Mouse (Mus musculus) thymus, postnatal 0 days (tissue): ENCODE results near the gene B230104I21Rik. TPM values are rescaled to one million over a fixed set of nuclear protein-coding genes. Genes with fewer than 3 reads are reported as not detected.

ENCODE experiments used
- DNase-seq: peaks from one replicate; pipeline ENCODE4 v3.0.0-alpha.2; 2015; ENCODE audit warnings: low spot score
- polyA plus RNA-seq: library from polyadenylated mRNA; unstranded; fragments of >200 nt; fragmentation: Nextera tagmentation; extraction: Ambion mirVana; gene quantifications from 2 replicates; pipeline ENCODE4 v1.2.1, GENCODE M21; 2015

Gene B230104I21Rik
- polyA plus RNA-seq, 1 experiment from 2014 or later = not detected

DNA sequence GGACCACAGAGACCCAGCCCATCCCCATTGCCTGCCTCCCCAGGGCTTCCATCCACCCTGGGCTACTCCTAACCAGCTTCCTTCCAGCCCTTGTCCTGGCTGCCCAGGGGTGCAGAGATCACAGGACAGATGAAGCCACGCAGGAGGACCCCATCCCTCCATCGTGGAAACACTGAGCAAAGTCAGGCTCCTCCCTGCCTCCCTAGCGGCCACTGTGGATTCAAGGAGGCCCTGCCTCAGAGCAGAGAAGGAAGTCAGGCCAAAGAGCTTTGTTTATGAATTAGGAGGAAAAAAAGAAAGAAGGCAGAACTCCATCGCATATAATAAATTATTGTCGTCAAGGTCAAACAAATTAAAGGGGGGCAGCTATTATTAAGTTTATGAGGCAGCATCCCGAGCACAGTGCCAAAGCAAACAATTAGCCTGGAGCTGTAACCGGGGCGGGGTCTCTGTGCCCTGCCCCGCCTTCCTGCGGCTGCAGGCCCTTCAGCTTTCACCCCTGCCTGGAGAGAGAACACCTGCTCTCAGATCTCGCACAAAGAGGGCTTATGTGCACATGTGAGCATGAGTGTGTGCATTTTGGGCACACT is 12.4 kb downstream of the B230104I21Rik start:
- no peak for DNase-seq

DNA sequence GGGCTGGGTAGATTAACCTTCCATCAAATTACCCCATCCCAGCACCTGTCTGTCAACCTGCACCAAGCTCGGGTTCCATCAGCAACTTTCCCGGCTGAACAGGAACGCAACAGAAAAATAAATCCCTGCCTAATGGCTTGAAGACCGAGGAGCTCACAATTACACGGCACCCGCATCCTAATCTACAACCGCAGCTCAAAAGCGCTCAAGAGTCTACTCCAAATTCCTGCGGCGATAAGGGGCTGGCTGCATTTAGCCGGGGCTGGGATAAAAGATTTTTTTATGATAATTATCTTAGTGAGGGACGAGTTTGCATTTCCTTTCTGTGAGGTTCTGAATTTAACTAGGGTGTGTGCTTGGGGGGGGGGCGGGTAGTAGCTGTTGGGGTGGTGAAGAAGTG is 16.3 kb downstream of the B230104I21Rik start:
- DNase-seq = no peak

DNA sequence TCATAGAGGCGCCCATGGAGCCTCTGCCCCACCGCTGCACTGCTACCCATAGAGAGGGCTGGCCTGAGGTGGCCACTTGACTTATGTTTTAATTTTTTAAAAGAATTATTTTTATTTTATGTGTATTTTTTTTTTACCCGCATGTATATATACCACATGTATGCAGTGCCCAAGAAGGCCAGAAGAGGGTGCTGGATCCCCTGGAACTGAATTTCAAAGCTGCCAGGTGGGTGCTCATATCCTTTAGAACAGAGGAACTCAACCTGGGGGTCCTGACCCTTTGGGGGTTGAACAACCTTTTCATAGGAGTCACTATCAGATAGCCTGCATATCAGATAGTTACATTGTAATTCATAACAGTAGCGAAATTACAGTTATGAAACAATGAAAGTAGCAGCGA is 19.5 kb downstream of the B230104I21Rik start:
- no peak for DNase-seq

DNA sequence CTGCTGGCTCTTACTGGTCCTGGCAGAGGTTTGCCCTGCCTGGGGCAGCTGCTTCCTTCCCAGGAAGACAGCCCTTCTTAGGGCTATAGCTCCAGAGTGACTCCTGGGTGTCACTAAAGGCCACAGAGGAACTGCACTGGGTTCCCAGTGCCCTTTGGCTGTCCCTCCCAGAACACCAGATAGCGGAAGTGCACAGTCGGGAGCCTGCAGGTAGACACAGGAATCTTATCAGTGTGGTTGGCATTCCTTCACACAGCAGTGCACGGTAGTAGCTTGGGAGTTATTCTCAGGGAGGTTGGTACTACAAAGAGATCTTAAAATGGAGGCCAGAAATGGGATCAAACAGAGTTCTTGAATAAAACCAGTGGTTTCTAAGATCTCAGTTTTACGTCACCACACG is 22.4 kb downstream of the B230104I21Rik start:
- DNase-seq = no peak

DNA sequence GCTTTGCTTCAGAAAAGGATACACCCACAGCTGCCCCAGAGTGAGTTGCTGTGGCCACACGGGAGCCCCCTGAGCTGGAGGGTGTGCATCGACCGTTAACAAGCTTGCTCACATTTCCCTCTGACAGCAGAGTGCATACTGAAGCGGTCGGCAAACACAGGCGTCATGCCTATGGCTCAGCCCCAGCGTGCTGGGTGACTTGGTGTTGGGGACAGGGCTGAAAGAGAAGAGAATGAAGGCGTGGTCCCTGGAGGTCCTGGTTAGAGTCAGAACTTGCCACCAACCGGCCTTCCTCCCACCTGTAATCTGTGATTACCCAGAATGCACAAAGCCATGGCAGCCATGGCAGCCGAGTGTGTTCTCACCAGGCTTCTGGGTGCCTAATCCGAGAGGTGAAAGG is 22.9 kb downstream of the B230104I21Rik start:
- DNase-seq = no peak

DNA sequence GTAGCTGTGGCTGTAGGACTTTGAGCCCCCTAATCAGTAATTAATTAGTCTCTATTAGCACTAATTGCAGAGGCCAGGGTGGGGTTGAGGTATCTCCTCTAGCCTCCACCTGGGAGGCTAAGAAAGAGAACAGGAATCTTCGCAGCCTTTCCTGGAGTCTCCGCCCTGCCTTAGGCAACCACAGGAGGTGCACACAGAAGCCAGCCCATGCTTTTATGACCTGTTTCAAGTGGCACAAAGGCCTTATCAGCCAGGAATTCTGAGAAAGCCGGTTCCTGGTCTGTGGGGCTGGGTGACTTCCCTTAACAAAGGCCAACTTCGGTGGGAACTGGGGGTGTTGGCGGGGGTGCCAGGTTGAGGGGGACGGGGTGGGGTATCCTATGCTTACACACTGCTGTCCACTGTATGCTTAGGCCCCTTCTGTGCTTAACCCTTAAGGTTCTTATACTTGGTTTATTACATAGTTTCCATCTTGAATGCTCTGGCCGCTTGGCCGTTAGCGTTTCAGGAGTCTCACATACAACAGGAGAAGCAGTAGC is 23.9 kb downstream of the B230104I21Rik start:
- no peak for DNase-seq

DNA sequence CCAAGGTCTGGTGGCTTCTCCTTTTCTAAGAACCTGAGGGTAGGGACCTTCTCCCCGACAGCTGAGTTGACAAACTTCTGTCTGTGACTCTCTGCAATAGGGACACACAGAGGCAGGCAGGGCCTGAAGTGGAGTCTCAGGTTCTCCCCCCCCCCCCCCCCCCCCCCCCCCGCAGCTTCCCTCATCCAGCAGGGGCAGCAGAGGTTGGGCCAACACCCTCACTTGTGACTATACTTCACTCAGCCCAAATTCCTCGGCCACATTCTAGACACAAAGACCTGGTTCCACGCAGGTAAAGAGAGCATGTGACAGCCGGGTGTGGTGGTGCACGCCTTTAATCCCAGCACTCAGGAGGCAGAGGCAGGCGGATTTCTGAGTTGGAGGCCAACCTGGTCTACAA is 24.5 kb downstream of the B230104I21Rik start:
- no peak for DNase-seq

DNA sequence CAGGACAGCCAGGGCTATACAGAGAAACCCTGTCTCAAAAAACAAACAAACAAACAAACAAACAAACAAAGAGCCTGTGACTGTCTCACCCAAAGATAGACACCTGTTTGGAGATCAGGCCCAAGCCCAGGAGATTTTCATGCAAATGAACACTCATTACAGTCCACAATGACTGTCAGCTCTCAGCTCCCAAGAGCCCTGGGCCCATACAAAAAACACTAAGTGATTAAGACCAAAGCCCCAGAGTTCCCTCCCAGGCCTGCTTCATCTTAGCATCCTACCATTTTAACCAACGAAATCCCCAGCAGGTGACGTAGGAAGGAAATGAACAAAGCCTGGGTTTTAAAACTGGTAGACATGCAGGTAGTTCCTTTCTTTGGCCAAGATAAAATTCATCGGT is 24.9 kb downstream of the B230104I21Rik start:
- DNase-seq = no peak

DNA sequence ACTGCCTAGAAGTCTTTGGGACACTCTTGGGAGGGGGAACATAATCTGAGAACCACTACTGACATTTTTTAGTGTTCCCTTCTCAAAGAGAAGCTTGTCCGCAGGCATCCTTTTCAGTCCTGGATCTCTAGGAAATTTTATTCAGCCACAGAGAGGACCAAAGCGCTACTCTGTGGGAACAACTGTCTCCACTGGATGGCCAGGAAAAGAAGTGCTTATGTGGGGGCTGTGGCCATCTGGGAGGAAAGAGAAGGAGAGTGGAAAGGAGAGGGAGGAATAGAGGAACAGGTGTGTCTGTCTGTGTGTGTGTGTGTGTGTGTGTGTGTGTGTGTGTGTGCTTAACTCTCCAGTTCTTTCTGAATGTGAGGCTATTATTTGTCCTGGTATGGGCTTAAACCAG is 28.8 kb downstream of the B230104I21Rik start:
- DNase-seq = no peak

DNA sequence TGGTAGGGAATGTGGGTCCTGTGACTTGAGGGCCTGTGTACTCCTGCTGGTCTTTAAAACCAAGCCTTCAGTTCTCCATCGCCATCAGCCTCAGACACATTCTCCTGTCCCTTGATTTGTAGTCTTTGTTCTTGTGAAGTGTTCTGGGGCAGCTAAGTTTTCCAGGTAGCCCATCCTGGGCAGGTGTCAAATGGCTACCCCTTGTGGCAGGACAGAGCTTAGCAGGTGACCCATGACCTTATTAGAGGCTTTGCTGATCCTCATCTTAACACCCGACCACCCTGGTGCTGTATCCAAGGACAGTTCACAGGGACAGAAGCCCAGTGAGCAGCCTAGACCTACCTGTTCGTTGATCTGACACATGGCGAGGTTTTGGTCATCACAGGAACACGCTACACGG is 30.9 kb downstream of the B230104I21Rik start:
- DNase-seq = no peak

DNA sequence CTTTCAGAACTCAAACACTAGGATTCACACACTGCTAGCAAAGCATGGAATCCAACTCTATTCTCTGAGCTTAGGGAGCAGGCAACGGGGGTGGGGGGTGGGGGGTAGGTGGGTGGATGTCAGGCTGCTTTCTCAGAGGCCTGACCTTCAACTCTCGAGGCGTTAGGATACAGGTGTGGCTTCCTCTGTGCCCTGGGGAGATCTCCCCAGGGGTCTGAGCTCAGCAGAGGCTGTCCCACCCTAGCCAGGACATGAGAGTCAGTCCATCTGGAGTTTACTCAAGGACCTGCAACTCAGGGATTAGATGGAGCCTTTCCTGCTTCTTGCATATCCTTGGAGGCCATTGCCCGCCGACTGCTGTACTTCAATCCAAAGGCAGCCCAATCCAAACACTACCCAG is 33.2 kb downstream of the B230104I21Rik start:
- DNase-seq = no peak

DNA sequence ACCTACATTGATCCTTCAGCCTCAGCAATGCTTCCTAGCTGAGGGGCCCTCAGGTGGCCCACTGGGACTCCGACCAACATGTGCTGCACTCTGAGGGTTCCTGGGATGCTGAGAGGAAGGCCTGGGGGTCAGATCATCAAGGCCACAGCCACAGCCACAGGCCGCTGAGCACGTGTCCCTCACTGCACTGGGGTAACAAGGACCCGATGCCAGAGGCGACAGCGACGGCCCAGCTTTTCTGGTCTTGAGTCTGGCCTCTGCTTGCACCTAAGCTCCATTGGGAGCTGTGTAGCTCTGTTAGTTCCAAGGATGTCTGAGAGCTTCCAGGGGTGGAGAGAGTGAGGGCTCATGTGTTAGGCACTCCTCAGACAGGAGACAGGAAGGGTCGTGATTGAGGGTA is 34.9 kb downstream of the B230104I21Rik start:
- no peak for DNase-seq

DNA sequence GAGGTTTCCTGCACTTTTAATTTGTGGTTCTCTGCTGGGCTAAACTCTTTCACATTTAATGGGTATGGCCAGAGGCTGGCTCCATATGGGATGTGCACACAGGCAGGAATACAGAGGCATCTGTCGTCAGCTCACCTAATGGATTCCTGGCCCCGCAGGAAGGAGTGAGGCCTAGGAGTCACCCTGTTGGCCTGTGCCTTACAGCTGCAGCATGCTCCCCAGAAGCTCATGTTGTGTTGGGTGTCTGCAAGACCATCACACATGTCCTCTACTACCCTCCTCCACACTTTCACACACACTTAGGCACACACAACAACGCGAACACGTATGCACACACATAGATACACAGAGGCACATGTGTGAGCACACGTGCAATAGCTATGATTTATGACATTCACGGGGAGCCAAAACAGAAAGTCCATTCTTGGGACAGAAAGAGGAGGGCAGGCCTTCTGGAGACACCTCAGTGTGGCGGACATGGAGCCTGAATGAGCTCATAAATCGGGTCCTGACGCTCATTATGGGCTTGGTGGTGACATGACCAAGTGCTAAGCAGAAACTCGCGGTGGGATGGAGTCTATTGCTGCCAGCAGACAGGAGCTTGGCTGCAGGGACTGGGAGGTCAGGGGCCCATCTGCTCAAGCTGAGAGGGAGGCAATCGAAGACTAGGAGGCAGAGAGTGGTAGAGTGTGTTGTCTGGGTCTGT is 35.8 kb downstream of the B230104I21Rik start:
- DNase-seq = no peak

DNA sequence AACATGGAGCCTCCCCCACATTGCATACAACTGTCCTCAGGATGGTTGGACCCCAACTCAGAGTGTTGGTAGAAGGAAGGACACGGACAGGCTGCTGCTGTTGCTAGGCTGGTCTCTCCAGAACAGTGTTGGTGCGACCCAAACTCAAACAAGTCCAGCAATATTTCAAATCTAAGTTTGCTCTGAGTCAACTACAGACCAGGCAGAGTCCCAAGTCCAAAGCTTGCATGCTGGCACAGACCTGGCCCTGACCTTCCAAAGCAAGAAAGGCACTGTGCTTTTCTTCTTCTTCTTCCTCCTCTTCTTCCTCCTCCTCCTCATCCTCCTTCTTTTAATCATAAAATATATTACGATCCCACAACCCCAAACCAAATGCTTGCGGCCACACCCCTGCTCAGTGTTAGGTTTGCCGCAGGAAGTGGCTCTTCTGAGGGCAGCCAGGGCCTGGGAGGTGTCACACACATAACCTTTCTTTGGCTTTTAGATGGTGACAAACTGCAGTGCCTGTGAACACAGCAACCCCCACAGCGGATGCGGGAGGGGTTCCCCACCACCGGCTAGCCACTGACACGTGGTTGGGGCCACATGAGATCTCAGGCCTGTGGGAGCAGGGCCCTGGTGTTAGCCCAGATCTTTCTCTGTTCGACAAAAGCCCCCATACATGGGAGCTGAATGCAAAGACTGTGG is 40.2 kb downstream of the B230104I21Rik start:
- DNase-seq = no peak

DNA sequence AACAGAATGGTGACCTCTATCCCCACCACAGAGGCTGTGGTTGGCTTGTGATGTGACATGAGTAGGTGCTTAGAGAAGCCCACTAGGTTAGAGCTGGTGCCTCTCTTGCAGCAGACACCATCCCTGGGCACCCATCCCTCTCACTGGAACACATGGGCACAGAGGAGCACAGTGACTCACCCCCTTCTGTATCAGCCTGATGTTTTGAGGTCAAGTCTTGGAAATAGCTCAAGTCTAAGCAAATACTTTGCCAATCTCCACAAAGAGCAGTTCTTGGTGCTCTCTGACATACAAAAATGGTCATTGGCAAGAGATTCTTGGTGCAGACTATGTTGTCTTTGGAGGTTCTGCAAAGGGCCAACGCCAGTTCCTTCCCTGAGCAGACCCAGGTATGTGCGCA is 42.9 kb downstream of the B230104I21Rik start:
- DNase-seq = no peak

DNA sequence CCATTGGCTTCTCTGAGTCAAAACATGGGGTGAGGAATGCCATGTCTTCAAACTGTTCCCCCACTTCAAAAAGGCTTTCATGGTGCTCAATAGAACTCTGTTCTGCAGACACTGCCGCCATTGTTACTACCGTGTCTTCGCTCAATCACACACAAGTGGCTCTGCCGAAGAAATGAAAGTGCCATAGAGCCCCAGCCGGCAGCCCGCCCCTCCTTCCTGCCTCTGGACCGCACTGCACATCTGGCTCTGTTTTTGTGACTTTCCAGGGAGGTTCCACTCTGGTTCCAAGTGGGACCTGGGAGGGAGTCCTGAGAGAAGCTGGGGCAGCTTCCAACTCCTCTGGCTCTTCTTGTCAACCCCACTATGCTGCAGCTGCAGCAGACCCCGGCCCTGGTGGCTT is 49.3 kb downstream of the B230104I21Rik start:
- no peak for DNase-seq

DNA sequence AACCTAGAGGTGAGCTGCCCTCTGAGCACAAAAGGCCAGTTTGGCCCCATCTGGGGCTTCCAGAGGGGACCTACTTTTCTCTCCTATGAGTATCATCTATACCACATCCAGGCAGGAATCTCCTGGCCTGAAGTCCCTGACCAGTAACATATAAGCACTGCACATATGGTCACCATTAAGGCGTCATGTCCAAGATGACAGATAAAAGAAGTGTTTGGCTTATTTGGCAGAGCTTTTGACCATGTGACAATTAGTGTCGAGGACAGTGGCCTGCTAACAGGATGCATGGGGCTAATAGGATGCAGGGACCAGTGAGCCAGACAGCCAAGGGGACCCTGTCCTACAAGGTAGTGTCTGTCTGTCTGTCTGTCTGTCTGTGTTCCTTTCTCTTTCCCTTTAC is 50.0 kb downstream of the B230104I21Rik start:
- no peak for DNase-seq

DNA sequence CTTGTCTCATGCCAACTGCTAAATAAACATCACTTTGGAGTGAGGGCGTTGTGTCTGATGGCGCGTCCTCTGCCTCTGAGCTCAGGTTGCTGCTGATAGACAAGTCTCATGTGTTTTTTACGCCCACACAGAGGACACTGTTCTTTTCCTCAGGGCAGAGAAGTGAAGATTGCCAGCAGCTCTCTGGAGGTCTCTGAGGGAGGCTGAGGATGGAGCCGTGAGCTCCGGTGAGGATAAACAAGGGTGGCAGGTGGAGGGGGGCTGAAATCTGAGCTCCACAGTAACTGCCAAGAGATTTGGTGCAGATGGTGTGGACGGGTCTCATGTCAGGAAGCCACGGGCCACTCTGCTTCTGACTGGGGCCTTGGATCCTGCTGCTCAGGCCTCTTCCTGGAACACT is 50.9 kb downstream of the B230104I21Rik start:
- no peak for DNase-seq

DNA sequence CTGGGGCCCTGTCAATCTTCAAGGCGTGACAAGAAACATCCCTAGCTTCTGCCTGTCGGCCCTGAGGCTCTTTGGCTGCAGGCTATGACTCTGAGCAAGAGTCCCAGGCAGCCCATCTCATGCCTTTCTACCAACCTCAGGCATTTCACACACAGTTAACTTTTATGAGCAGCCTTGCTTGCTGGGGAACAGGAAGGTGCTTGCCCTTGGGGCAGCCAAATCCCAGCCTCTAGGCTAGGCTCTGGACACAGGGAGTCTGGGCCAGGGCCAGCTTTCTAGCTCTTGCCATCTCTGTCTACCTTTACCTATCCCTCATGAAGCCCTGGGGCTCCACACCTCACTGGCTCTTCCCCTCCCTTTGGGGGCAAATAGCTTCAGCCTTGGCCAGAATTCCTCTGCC is 53.7 kb downstream of the B230104I21Rik start:
- DNase-seq = no peak

DNA sequence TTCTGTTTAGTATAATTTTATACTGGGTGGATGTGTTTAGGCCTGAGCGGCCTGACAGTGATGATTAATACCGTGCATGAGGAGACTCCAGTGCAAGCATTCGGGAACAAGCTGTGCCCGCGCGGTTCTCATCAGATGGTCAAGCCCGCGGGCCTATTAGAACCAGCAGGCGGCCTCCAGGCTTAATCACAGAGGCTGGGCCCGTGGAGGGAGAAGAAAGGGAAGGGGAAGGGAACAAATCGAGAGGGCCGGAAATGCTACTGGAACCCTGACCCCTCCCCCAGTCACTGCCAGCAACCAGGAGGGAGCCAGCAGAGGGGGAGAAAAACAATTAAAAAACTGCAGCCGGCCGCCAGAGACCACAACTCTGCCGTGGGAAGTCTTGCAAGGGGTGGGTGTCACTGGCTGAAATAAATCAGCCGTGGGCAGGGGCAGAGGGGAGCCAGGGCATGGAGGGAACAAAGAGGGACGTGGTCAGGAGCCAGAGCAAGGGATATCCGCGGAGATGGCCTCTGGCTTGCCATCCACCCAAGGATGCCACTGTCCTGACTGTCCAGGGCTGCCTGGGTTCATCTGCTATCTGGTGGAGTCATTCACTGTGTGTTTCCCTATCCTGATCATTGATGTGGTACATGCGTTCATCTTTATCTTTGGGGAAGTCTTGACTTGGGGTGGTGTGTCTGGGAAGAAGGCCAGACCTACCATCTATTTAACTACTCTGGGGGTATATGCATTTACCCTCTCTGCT is 54.6 kb downstream of the B230104I21Rik start:
- no peak for DNase-seq

DNA sequence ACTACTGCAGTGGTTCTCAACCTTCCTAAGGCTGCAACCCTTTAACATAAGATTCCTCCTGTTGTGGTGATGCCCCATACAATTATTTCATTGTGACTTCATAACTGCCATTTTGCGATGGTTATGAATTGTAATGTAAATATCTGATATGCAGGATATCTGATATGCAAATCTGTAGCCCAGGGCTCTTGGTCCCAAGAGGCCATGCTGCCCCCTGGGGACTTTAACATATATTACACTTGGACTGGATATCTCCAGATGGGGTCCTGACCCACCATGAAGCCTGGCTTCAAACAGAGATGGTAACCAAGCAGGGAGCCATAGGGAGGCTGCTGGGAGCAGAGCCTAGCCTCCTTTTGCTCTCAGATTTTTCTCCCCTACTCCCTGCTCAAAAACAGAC is 56.7 kb downstream of the B230104I21Rik start:
- no peak for DNase-seq
